Mouse (Mus musculus): ENCODE results near the gene Dhcr24. TPM values are rescaled to one million over a fixed set of nuclear protein-coding genes. Genes with fewer than 3 reads are reported as not detected.

Gene Dhcr24
- polyA plus RNA-seq, 1 experiment from 2014 or later: 8.9 TPM

DNA sequence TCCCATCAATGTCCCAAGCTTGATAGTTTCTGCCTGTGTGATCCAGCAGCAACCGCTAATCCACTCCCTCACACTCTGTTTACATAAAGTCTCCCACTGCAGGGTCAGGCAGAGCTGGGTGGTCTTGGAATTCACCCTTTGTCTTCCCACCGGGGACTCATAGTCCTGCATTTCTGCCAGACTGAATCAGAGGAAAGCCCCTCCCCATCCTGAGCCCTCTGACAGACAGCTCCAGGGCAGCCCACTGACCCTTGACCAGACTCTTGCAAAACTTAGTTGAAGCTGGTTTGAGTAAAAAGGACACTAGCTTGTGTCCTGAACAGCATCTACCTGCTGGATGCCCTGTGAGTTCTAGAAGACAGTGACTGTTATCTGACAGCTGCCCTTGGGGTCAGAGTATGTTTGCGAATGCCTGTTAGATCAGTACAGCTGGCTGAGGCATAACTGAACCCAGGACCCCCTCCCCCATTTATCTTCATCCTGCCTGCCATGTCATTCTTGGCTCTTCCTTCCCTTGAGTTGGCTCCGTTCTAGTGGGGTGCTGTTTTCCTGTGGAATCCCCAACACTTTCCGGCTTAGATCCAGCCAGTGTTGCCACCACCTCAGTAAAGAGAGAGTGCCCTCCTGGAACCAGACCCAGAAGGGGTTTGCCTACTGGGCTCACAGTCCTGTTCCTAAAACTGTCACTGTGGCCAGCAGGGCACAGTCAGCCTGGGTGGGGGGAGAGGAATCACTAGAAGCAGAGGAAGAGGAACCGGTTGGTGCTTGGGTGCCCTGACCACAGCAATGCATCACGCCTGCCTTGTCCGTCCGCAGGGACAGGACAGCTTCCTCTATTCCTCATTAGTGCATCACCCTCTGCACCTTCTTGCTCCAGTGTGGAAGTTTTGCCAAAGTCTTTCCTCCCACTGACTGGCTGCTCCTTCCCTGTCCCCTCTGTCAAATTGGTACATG is 2.3 kb downstream of the Dhcr24 start:
- H3K36me3 ChIP-seq: peaks cover 41% of the 10 kb centered on the region
- WGBS: 50% methylated on average over 9 of the region's 9 CpGs
- ATAC-seq: no peak
- peak overlapping the region; percentile 94 for H3K4me2 ChIP-seq (replicated peaks)
- H3K9me3 ChIP-seq: no peaks in the 10 kb centered on the region
- peaks cover 40% of the 10 kb centered on the region for H3K4me1 ChIP-seq (replicated peaks)
- peak overlapping the region; percentile 85 for H3K9ac ChIP-seq (replicated peaks)
- H3K27ac ChIP-seq: no peak overlapping the region
- H3K27me3 ChIP-seq: 0 out of 2 replicates have a peak, but pooled peaks cover 6% of the 10 kb centered on the region
- H3K4me3 ChIP-seq (replicated peaks): peak overlapping the region; percentile 83

GRCm38 (mm10) chr4:106564161-106564560 is 3.3 kb downstream of the Dhcr24 start:
- Histone ChIP-seq H3K9me3 (no peaks in the 10 kb centered on the region), H3K4me3 (replicated peaks) (0 out of 2 replicates have a peak overlapping the region, but pooled peaks have one; percentile 83), H3K4me1 (replicated peaks) (peaks cover 40% of the 10 kb centered on the region), H3K4me2 (replicated peaks) (peak overlapping the region; percentile 94), H3K27me3 (0 out of 2 replicates have a peak, but pooled peaks cover 1% of the 10 kb centered on the region), H3K9ac (replicated peaks) (0 out of 2 replicates have a peak overlapping the region, but pooled peaks have one; percentile 85), H3K27ac (no peak overlapping the region), H3K36me3 (peaks cover 46% of the 10 kb centered on the region)
- 87% methylated on average over 11 of the region's 11 CpGs for WGBS
- no peak for ATAC-seq

- H3K27me3 ChIP-seq: no peaks in the 10 kb centered on the region
- H3K36me3 ChIP-seq: peaks cover 89% of the 10 kb centered on the region
- WGBS: 91% methylated on average over 4 of the region's 4 CpGs
- H3K9me3 ChIP-seq: no peaks in the 10 kb centered on the region
- no peak overlapping the region for H3K9ac ChIP-seq (replicated peaks)
- ATAC-seq: no peak
- peaks cover 1% of the 10 kb centered on the region for H3K4me1 ChIP-seq (replicated peaks)
- H3K4me2 ChIP-seq (replicated peaks): no peak overlapping the region
- H3K4me3 ChIP-seq (replicated peaks): no peak overlapping the region
- H3K27ac ChIP-seq: no peak overlapping the region
Measured at GRCm38 (mm10) chr4:106569680-106570079, 8.8 kb downstream of the Dhcr24 start.

- 92% methylated on average over 11 of the region's 11 CpGs for WGBS
- peaks cover 89% of the 10 kb centered on the region for H3K36me3 ChIP-seq
- no peak overlapping the region for H3K9ac ChIP-seq (replicated peaks)
Measured at GRCm38 (mm10) chr4:106571081-106571724, 10.4 kb downstream of the Dhcr24 start.

GRCm38 (mm10) chr4:106575022-106575421 is 14.2 kb downstream of the Dhcr24 start:
- H3K9me3 ChIP-seq: no peaks in the 10 kb centered on the region
- no peaks in the 10 kb centered on the region for H3K4me1 ChIP-seq (replicated peaks)
- H3K4me2 ChIP-seq (replicated peaks): no peak overlapping the region
- 91% methylated on average over 8 of the region's 8 CpGs for WGBS
- peaks cover 94% of the 10 kb centered on the region for H3K36me3 ChIP-seq
- no peaks in the 10 kb centered on the region for H3K27me3 ChIP-seq
- no peak overlapping the region for H3K4me3 ChIP-seq (replicated peaks)
- no peak overlapping the region for H3K9ac ChIP-seq (replicated peaks)
- no peak overlapping the region for H3K27ac ChIP-seq
- no peak for ATAC-seq

More at GRCm38 (mm10) chr4:106571081-106571724, 10.4 kb downstream of the Dhcr24 start:
- Histone ChIP-seq H3K27me3 (no peaks in the 10 kb centered on the region), H3K4me1 (replicated peaks) (no peaks in the 10 kb centered on the region), H3K27ac (no peak overlapping the region), H3K4me2 (replicated peaks) (no peak overlapping the region), H3K4me3 (replicated peaks) (no peak overlapping the region), H3K9me3 (no peaks in the 10 kb centered on the region)
- ATAC-seq: no peak

- Histone ChIP-seq H3K9ac (replicated peaks) (no peak overlapping the region), H3K27me3 (no peaks in the 10 kb centered on the region), H3K27ac (no peak overlapping the region), H3K4me1 (replicated peaks) (no peaks in the 10 kb centered on the region), H3K4me2 (replicated peaks) (no peak overlapping the region), H3K9me3 (no peaks in the 10 kb centered on the region), H3K36me3 (peaks cover 98% of the 10 kb centered on the region), H3K4me3 (replicated peaks) (no peak overlapping the region)
- 79% methylated on average over 7 of the region's 7 CpGs for WGBS
- ATAC-seq: no peak
Measured at GRCm38 (mm10) chr4:106577511-106577910, 16.7 kb downstream of the Dhcr24 start.

DNA sequence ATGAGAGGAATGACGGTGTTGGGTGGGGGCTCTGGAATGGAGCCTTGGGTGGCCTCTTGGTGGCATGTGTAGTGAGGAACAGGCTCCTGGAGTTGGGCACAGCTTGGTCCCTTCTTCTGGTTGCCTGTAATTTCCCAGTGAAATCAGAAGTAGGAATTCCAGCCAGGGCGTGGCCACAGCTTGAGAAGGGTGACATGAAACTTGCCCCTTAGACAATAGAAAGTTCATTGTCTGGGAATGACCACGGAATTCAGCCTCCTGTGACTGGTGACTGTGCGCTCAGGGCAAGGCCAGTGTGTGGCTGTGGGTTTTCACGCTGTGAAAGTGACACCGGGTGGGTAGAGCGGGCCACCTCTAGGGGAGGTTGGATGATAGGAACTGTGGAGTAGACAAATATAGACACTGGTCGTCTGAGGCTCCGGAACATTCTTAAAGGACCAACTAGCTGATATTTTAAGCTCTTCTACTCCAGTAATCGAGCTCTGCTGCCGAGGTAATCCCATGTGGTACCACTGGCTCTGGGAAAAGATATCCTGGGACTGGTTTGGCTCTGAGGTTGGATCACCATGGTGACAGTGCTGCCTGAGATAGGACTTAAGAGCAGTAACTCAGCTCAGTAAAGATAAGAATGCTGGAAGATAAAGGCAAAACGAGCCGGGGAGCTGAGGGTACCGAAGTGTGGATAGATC is 20.5 kb downstream of the Dhcr24 start:
- ATAC-seq: no peak
- 90% methylated on average over 14 of the region's 14 CpGs for WGBS
- Histone ChIP-seq H3K4me2 (replicated peaks) (no peak overlapping the region), H3K9me3 (no peaks in the 10 kb centered on the region), H3K9ac (replicated peaks) (no peak overlapping the region), H3K27me3 (no peaks in the 10 kb centered on the region), H3K27ac (no peak overlapping the region), H3K4me1 (replicated peaks) (no peaks in the 10 kb centered on the region), H3K36me3 (peaks cover 98% of the 10 kb centered on the region), H3K4me3 (replicated peaks) (no peak overlapping the region)

DNA sequence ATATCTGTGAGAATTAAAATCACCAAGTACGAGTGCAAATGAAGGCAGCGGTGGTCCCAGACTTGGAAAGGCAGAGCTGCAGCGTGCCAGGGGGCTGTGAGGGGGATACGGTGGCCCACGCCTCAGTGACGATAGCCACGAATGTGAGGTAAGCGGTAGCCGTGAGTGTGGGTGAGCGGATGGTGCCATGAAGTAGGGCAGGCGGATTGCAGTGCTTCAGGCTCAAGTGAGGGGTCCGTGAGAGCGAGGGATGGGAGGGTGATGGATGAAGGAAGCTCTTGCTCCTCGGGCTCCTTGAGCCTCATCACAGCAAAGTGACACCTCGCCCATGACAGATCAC is 21.0 kb downstream of the Dhcr24 start:
- Histone ChIP-seq H3K36me3 (peaks cover 98% of the 10 kb centered on the region), H3K4me1 (replicated peaks) (no peaks in the 10 kb centered on the region), H3K4me3 (replicated peaks) (no peak overlapping the region), H3K9ac (replicated peaks) (no peak overlapping the region), H3K4me2 (replicated peaks) (no peak overlapping the region), H3K27me3 (no peaks in the 10 kb centered on the region), H3K9me3 (no peaks in the 10 kb centered on the region), H3K27ac (no peak overlapping the region)
- WGBS: 93% methylated on average over 15 of the region's 15 CpGs
- 0 out of 2 replicates have a peak, but pooled peaks have one; percentile 12 for ATAC-seq

DNA sequence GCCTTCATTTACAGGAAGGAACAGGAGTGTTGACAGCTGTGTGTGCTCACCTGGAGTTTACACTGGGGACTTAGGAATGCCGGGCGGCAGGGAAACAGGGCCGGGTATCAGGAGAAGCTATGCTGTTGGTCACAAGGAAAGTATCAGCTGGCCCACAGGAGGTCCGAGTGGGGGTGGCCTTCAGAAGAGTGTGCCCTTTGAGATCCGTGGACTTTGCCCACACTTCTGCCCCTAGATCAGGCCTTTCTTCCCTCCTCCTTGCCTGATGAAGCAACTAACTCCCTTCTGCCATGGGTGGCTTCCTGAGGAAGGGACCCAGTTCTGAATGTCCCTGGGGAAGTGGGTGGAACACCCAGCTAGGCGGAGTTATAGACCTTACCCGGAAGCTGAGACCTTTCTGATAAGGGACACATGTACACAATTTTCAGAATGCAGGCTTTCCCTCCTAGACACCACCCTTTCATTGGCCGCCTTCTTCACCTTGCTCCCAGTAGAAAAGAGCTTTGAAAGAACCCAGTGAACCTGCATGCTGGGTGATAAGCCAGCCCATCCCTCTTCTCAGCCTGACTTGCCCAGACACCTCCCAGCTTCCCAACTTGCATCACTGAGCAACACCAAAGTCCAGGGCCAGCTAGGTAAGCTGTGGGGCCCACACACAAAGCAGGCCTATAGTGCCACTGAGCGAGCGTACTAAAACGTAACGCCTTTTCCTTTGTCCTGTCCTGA is 21.8 kb downstream of the Dhcr24 start:
- Histone ChIP-seq H3K4me3 (replicated peaks) (no peak overlapping the region), H3K4me2 (replicated peaks) (no peak overlapping the region), H3K9ac (replicated peaks) (no peak overlapping the region), H3K27me3 (no peaks in the 10 kb centered on the region), H3K36me3 (peaks cover 98% of the 10 kb centered on the region), H3K9me3 (no peaks in the 10 kb centered on the region), H3K4me1 (replicated peaks) (no peaks in the 10 kb centered on the region), H3K27ac (no peak overlapping the region)
- no peak for ATAC-seq
- 91% methylated on average over 12 of the region's 12 CpGs for WGBS

GRCm38 (mm10) chr4:106584665-106585064 is 23.8 kb downstream of the Dhcr24 start:
- Histone ChIP-seq H3K9me3 (no peaks in the 10 kb centered on the region), H3K4me3 (replicated peaks) (no peak overlapping the region), H3K27me3 (no peaks in the 10 kb centered on the region), H3K9ac (replicated peaks) (no peak overlapping the region), H3K4me1 (replicated peaks) (no peaks in the 10 kb centered on the region), H3K27ac (no peak overlapping the region), H3K4me2 (replicated peaks) (no peak overlapping the region), H3K36me3 (peaks cover 99% of the 10 kb centered on the region)
- WGBS: 82% methylated on average over 4 of the region's 4 CpGs
- ATAC-seq: no peak

DNA sequence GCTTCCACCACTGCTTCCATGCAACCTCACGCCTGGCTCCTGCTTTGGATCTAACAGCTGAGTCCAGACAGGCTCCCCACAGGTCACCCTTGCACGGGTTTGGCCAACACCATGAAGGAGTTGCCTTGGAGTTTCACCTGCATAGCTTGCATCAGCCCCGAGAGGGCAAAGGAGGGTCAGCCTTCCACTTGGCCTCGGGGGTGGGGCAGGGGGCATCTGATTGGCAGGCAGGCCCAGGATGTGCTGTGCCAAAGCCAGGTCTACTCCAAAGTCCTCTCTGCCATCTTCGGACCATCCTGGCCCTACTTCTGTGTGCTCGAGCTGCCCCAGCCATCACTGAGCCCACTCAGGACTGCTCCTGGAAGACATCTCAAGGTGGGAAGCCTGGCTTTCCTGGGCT is 26.2 kb downstream of the Dhcr24 start:
- 94% methylated on average over 6 of the region's 6 CpGs for WGBS
- Histone ChIP-seq H3K36me3 (peaks cover 92% of the 10 kb centered on the region), H3K9me3 (no peaks in the 10 kb centered on the region), H3K9ac (replicated peaks) (no peak overlapping the region), H3K4me3 (replicated peaks) (no peak overlapping the region), H3K4me1 (replicated peaks) (no peaks in the 10 kb centered on the region), H3K27ac (no peak overlapping the region), H3K27me3 (no peaks in the 10 kb centered on the region), H3K4me2 (replicated peaks) (no peak overlapping the region)
- 0 out of 2 replicates have a peak, but pooled peaks have one; percentile 21 for ATAC-seq

Data from midbrain, embryonic 13.5 days (tissue).